Mouse (Mus musculus) ovary, postnatal 36 days (tissue): ENCODE measurements around the gene Zyx.

Experiments
- DNase-seq: peaks from one replicate; pipeline ENCODE4 v3.0.0; 2022; ENCODE audit warnings: low spot score, mixed read lengths

Gene Zyx

DNA sequence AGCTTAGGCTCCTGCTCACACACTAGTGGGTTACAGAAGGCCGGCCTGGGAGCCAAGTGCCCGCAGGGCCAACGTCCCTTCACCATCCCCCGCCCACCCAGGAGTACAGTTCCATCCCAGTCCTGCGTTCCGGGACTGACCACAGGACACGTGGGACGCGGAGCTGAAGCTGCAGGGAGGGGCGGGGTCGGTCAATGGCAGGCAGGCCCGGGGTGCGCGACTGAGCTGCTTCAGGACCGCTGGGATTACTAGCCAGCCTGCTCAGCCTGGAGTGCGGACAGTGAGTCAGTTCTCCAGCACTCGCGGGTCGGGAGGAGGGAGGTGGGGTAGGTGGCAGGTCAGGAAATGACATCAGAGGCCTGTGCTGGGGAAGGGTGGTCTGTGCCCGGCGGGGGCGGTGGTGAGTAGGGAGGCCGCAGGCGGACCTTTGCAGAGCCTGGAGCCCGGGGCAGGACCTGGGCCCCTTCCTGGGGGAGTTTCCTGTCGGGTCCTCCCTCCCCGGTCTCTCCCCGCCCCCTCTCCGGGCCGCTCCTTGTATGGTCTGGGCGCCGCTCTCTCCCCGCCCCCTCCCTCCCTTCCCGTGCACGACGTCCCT lies at the start of gene Zyx:
Zyx (plus strand) TSS at position 205 of the 595 bp plus-strand sequence.
- peak; percentile 91 for DNase-seq

- no peak for DNase-seq
Observed at GRCm38 (mm10) chr6:42309816-42310378, 39.5 kb upstream of the Zyx start.

- no peak for DNase-seq
Observed at GRCm38 (mm10) chr6:42310427-42311053, 38.9 kb upstream of the Zyx start.

DNA sequence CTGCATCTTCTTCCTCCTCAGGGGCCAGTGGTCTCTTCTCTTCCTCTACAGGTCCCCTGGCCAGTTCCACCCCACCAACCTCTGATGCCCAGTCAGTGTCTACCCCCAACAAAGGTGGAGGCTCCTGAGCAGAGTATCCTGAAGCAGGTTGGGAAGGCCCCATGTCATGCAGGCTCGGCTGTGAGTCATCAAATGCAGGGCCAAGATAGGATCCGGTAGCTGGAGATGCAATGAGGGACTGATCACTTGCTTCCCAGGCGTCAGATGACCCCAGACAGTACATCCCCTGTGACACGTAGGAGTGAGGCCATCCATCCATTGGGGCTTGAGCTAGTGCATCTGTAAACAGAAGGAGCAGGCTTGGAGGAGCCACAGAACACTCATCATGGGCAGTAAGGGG lies 31.1 kb upstream of the Zyx start:
- no peak for DNase-seq

DNA sequence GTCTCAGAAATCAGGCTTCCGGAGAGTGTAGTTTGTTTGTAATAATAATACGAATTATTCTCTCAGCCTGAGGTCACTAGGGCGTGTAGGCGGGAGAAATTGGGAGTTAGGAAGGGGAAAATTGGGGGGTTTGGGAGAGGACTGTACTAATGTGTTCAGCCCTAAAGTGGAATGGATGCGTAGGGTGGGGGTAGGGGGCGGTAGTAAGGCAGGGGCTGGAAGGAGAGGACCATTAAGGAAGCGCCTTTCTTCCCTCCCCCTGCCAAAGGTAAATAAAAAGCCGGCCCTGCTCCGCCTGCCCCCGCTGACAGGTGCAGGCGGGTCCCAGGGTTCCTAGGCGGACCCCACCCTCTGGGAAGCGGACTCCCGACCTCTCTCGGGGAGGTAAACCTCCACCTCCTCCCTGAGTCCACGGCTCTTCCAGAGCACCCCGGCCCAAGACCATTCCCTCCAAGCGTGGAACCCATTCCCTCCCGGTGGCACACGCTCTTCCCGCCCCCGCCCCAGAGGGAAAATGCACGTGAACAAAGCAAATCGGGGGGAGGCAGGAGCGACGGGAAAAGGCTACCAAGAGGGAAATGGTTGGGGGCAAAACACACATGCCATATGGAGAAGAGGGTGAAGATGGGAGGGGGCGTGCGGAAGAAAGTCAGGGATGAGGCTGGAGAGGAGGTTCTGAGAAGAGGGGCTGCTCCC lies 25.9 kb upstream of the Zyx start:
- DNase-seq = no peak

DNA sequence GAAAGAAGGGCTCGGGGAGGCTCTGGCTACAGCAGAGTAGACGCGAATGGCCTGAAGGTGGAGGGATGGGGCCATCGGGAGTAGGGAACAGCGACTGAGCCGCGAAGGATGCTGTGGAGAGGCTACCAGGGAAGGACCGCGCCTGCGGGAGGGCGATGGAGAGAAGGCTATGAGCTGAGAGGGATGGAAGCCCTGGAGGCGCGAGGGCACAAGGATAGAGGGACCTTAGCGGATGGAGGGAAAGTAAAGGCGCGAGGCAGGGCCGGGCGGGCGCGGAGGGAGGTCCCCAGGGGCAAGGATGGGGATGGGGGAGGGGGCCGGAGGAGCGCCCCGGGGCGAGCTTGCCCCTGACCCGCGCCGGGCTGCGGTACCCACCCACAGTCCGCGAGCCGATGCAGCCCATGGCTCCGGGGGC lies 25.4 kb upstream of the Zyx start:
- DNase-seq = peak; percentile 17

GRCm38 (mm10) chr6:42324482-42325267 lies 24.8 kb upstream of the Zyx start, which contains the start of gene Fam131b:
Gene Fam131b (minus strand): TSS chr6:42324643.
- DNase-seq = peak; percentile 44

- peak; percentile 72 for DNase-seq
Observed at GRCm38 (mm10) chr6:42325268-42325609, 24.2 kb upstream of the Zyx start.

DNA sequence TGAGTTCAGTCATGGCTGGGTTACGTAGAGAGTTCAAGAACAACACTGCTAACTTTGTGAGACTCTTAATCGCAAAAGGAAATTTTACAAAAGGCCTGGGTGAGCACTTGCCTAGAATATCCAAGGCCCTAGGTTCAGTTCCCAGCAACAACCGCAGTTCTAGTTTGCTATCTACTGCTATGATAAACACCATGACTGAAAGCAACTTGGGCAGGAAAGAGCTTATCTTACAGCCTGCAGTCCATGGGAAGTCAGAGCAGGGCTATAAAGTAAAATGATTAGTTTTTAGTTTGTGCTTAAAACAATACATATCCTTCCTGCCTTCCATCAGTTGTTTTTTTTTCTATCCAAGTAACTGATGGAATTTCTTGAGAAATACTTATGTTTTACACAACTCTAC lies 22.9 kb upstream of the Zyx start:
- no peak for DNase-seq

- no peak for DNase-seq
Observed at GRCm38 (mm10) chr6:42328757-42329156, 20.7 kb upstream of the Zyx start.

- DNase-seq = no peak
Observed at GRCm38 (mm10) chr6:42330216-42330615, 19.2 kb upstream of the Zyx start.

- DNase-seq = no peak
Observed at GRCm38 (mm10) chr6:42330946-42331345, 18.5 kb upstream of the Zyx start.

GRCm38 (mm10) chr6:42339189-42339588 lies 10.2 kb upstream of the Zyx start:
- DNase-seq = no peak

GRCm38 (mm10) chr6:42339981-42340380 lies 9.4 kb upstream of the Zyx start:
- no peak for DNase-seq

DNA sequence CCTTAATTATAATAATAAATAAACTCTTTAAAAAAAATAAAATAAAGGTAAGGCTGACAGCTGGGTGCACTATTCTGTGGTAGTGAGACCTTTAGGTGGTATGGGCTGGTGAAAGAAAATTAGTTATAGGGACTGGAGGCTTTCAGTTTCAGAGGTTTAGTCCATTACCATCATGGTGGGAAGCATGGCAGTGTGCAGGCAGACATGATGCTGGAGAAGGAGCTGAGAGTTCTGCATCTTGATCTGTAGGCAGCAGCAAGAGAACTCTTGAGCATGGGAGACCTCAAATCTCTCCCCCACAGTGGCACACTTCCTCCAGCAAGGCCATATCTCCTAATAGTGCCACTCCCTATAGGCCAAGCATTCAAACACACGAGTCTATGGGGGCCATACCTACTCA lies 7.3 kb upstream of the Zyx start:
- DNase-seq = no peak

GRCm38 (mm10) chr6:42343361-42344120 lies 5.9 kb upstream of the Zyx start:
- DNase-seq = no peak

GRCm38 (mm10) chr6:42344255-42344654 lies 5.2 kb upstream of the Zyx start:
- no peak for DNase-seq

GRCm38 (mm10) chr6:42348281-42349005 lies 987 bp upstream of the Zyx start:
- DNase-seq = no peak

- peak; percentile 80 for DNase-seq
Observed at GRCm38 (mm10) chr6:42349006-42349425, 414 bp upstream of the Zyx start.

GRCm38 (mm10) chr6:42350021-42350967 lies 864 bp downstream of the Zyx start:
- peak; percentile 82 for DNase-seq
